Mouse (Mus musculus): ENCODE measurements around the gene Evx2. TPM values are rescaled to one million over a fixed set of nuclear protein-coding genes. Genes with fewer than 3 reads are reported as not detected.

Evx2 gene
- polyA plus RNA-seq, 2 experiments from 2014 or later, result not detected

DNA sequence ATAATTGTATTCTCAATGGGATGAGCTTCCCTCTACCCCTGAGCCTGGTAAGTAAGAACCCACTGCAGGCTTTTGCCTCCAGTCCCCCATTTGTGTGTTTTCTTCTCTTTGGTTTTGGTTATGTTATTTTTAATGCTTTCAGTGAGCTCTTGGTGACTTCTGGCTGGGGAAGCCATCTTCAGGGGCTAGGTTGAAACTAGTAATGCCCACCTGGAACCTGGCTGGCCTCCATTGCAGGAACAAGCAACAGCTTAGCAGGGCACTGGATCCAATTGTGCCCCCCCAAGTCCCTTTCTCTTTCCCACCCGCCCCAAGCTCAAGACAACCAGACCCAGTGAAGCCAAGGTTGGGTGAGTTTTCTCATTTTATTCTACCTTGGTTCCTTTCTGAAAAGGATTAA lies 36.0 kb upstream of the Evx2 start:
- ATAC-seq, result no peak

DNA sequence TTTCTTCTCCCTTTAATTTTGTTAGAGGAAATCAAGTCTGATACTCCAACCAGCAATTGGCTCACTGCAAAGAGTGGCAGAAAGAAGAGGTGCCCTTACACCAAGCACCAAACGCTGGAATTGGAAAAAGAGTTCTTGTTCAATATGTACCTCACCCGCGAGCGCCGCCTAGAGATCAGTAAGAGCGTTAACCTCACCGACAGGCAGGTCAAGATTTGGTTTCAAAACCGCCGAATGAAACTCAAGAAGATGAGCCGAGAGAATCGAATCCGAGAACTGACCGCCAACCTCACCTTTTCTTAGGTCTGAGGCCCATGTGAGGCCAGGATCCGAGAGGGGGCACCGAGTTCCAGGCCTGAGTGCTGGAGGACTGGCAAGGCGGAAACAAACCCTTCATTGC lies 34.7 kb upstream of the Evx2 start:
- ATAC-seq, result no peak

DNA sequence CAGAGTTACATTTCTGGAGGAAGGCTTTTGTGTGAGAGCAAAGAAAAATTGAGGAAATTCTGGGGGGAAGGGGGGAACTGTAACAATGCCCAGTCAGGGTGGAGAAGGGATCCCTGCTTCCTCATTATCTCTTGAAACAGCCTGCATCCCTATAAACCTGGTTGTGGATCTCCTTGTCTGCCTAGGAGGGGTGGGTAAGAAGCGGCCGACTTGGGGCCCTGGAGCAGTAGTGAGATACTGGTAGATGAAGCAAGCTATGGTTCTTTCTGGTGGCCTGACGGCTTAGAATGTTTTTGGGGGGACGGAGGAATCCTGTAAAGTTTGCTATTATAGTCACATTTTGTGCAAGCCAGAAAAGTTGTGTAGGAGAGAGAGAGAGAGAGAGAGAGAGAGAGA lies 34.1 kb upstream of the Evx2 start:
- ATAC-seq, result no peak

DNA sequence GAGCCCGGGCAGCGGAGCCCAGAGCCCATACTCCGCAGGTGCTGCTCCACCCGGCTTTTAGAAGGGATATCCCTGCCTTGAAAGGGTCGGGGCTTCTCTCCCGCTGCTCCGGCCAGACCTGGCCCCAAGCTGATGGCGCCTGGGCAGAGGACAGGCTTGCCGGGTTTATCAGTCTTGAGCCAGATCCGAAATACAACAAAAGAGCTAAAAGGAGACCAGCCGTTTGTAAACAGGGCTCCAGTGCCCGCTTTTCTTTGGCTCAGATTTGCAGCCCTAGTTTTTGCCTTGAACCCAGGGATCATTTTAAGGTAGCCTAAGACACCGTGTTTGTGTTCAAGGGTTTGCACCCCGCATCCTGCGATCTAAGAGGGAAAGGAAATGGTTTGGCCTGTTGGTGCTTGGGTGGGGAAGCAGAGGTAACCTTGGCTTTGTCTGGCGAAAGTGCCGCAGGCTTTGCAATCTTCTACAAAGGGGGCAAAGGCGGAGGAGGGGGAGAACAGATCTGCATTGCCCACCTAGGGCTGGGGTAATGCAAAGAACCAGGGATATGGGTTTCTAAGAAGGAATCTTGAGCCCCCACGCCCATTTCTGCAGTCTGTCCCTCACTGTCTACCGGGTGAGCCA lies 33.6 kb upstream of the Evx2 start:
- no peak for ATAC-seq

DNA sequence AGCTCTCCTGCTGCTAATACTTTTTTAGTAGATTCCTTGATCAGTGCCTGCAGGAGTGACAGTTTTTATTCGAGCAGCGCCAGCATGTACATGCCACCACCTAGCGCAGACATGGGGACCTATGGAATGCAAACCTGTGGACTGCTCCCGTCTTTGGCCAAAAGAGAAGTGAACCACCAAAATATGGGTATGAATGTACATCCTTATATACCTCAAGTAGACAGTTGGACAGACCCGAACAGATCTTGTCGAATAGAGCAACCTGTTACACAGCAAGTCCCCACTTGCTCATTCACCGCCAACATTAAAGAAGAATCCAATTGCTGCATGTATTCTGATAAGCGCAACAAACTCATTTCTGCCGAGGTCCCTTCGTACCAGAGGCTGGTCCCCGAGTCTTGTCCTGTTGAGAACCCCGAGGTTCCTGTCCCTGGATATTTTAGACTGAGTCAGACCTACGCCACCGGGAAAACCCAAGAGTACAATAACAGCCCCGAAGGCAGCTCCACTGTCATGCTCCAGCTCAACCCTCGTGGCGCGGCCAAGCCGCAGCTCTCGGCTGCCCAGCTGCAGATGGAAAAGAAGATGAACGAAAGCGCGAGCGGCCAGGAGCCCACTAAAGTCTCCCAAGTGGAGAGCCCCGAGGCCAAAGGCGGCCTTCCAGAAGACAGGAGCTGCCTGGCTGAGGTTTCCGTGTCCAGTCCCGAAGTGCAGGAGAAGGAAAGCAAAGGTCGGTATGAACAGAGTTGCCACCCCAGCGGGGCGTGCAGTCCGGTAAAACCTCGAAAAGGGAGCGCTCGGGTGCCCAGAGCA lies 32.8 kb upstream of the Evx2 start:
- ATAC-seq, result no peak

DNA sequence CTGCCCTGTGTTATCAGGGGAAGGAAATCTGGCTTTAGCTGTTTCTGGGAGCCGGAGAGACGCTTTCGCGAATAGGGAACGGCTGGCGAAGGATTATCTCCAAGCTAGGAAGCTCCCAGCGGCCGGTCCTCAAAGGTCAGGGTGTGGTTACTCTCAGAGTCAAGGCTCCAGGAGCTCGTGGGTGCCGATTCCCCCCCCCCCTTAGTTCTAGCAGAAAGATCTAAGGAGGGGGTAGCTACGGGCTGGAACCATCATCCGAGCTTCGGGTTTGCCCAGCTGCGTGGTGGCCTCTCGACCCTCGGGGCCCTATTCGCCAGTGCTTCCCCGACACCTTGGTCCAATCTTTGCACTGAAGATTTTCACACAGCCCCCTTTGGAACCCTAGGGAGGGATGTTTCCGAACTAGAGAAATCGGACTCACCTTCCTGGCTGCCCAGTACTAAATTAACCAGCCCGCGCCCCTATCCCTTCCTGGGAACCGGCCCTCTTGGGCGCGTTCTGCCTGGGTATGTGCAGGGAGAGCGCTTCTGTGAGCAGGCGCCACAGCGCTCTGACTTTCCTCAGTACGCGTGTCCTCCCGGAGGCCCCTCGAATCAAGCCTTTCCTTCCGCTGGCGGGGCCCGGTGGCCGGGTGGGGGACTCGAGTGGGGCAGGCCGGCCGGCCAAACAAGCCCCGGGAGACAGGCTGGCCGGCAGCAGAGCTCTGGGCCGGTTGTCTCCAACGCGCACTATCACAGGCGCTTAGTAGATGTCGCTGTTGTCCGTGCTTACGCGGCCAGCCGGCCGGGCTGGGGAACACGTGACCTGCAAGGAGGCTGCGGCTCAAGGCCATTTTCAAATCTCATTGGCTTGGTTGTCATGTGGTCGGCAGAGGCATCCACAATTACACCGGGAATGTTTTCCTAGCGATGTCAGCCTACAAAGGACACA lies 31.9 kb upstream of the Evx2 start, which contains the start of gene Hoxd10:
Gene Hoxd10 (plus strand): TSS at position 903 of the 930 bp plus-strand sequence.
- ATAC-seq, result no peak

DNA sequence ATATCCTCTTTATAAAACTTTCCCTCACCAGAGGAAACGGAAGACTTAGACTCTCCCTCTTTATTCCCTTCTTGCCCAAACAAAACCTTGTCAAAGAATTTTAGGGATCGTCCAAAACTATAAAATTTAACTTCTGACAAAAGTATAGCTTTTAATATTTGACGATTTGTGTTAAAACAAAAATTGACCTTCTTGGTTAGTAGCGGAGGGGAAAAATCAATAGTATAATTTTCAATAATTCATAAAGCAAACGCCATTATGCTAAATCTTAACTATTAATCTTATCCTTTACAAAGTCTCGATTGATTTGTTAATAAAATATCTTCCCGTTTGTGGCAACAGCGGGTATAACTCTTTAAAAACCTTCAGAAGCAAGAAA lies 31.0 kb upstream of the Evx2 start:
- no peak for ATAC-seq

DNA sequence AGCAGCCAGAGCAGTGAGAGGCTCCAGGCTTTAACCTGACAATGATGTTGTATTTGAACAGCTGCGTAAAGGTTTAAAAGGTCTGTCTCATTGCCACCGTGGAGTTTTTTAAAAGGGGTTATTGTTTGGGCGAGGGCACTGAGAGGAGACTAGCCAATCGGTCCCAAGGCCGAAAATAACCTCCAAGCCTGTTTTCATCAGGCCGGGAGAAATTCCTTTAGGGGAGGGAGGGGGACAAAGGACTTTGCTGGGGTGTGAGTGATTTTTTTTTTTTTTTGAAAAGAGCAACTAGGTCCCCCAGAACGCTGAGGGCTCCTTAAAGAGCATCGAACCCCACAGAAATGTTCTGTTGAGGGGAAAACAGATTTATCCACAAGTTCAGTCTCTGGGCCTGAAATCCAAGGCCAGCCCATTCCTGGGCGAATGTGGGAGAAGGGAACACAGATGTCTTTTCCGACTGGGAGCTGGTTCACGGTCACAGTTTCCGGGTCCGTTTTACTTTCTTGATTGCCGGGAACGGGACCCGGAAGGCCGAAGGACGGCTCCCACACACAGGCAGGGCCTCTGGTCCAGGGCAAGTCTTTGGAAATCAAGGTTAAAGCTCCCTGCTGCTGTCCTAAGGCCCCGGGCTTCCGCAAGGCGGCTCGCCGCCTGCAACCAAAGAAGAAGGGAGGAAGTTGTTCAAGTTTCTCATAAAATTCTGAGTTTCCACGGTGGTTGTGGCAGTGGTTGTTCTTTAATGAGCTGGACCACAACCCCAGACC lies 30.4 kb upstream of the Evx2 start:
- no peak for ATAC-seq

DNA sequence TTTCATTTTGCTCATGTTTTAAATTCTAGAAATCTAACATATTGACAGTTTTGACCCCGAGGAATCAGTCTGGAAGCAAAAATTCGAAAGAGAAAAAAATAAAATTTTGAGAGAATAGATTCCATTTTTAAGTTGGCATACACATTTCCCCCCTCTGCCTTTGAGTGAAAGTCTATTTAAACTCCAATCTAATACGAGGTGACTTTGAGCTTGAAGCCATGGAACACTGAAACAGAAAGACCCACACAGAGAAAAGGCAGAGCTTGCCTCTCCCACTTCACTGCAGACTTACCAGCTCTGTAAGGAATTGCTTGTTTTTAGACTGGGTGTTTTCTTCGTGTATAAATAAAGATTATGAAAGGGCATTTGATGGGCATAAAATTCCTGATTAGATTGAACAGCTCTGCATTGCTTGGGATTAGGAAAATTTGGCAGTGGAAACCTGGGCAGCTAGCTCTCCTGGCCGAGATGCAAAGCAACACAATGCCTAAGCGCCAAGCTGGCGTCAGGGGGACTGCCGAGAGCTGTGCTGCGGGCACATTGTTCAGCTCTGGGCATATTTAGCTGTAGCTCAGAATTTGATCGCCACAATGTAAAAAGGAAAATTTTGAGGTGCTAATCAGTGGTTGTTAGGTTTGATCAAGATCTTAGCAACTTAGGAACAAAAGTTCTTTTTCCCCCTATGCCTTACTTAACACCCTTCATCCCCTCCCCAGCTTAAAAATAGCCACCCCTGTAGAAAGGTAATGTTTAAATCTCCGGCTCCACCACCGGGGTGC lies 29.6 kb upstream of the Evx2 start:
- no peak for ATAC-seq

DNA sequence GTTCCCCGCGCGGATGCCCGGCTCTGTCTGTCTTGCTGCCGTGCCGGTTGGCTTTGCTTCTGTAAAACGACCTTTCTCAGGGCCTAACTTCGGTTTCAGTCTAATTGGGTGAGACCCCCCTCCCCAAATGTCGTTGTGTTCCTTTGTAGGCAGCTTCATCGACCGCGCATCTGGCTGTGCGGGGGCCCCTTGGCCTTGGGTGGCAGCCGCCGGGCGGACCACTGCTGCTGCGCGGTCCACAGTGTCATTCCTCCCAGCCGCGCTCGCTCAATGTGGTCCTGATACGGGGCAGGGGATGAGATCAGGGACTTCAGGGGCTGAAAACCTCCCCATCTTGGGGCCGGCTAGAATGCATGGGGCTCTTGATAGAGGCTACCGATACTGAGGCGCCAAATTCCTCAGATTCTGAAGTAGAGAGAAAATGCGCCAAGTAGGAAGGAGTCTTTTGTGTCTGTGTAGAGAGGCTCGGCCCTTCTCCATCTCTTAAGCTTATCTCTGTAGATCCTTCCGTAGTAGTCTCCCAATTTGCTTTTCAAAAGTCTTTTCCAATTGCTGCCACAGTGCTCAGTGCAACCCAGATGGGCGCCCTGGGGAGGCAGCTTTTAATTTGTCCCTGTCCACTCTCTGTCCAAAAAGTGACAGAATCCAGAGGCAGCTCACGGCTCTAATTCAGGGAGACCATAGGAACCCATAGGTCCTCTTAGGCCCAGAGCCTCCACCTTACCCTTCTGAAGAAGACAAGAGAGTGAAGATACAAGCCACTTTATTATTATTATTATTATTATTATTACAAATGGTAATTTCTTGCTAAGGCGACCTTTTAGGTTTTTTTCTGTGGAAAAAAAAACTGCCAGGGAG lies 28.6 kb upstream of the Evx2 start:
- ATAC-seq, result no peak

DNA sequence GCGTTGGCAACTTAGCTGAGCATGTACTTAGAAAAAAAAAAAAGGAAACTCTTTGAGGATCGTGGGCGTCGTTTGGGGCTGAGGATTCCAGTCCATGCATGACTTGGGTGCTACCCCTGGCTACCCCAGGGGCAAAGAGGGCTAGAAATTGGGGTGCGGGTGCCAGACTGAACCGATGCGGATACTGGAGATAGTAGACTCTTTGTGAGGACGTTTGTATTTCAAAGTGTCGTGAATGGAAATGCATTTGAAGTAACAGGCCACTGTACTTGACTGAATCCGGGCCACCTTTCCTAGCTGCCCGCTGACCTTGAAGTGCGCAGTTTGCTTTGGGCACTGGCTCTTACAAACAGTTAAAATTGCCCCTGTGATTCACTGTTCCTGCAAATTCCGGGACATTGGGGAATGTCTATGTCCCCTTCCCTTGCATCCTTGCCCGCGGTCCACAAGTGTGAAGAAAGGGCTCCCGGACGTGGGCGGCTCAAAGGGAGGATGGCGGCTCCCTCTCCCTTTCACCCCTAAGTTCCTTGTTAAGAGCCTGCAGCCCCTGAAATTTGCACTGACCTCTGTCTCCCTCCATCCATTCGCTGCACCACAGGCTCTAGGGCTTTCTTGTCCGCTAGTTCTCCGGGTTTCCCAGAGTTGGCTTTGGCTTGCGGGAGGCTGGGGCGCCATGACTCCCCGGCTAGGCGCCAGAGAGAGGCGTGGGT lies 27.8 kb upstream of the Evx2 start:
- no peak for ATAC-seq

DNA sequence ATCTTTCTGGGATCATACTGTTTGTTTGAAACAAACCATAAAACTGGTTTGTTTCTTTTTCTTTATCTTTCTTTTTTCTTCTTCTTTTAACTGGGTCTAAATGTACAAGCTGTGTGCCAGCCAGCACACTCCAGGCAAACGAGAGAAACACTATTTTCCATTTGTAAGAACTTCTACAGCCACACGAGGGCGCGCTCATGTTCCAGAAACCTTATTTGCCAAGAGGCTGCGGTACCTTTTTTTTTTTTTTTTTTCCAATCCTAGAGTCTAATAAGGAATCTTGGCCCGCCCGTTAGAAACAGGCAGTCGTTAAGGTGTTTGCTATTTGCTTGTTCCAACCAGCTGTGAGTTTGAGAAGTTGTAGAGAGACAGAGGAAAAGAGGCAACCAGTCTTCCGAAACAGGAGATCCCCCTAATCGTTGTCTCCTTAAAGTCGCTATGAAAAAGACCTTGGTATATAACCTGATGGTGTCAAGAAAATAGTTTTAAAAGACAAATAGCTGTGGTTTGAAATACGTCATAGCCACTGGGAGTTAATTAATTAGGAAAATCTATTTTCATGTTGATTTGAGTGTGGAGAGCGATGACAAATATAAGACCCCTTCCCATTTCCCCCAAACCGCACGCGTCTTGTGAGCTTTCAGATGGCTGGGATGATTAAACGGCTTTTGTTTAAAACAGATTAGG lies 27.1 kb upstream of the Evx2 start:
- ATAC-seq, result no peak

DNA sequence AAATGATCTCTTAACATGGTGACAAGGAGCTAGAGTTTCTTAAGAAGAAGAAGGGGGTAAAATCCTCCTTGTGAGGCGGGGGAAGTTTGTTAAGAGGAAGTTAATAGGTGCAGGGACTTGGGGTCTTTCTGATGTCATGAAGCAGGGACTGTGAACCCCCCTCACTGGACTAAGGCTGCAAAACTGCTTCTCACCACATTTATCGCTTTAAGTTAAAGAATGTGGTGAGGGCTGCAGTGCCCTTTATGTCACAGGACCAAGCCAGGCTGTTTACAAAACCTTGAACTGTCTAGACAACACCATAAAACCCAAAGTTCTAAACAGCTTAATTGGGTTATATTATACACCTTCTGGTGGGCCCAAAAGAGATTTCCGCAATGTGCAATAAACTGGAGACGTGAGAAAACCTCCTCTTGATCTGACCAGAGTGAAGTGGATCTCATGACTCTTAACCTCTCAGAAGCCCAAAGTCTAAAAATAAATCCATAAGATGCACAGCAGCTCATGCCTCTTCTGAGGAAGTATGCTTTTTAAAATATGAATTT lies 25.8 kb upstream of the Evx2 start:
- ATAC-seq, result no peak

DNA sequence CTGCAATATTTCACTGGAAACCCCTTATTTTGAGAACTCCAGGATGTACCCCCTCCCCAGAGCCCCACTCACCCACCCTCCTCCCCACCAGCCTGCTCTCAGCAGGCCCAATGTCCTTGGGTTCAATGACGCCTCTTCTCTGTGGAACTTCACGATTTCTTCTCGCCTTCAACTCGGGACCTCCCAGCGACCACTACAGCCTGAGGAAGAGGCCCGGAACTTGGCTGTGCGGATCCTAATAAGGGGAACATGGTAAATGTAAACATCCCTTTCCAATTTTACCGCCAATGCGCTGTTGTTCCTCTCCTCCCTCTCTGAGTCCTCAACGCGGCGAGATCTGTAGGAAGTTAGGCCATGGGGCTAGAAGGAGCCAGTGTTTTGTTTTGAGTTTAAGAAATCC lies 24.7 kb upstream of the Evx2 start:
- no peak for ATAC-seq

DNA sequence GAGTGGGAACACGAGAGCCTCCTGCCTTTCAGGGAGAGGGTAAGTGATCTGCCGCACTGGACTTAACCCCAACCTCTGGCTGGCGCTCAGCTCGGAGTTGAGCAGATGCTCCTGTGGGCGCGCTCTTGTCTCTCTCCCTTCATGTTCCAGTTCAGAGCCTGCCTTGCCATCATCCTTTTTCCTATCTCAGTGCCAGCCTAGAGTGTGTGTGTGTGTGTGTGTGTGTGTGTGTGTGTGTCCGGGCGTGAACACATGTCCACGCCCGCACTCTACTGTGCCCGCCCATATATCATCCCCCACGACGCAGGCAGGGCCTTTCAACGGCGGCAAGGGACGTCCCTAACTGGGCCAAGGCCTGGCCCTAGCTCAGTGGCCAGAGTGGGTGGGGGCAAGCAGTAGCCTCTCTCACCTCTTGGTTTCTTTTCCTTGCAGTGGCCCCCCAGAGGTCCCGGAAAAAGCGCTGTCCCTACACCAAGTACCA lies 24.2 kb upstream of the Evx2 start:
- no peak for ATAC-seq

DNA sequence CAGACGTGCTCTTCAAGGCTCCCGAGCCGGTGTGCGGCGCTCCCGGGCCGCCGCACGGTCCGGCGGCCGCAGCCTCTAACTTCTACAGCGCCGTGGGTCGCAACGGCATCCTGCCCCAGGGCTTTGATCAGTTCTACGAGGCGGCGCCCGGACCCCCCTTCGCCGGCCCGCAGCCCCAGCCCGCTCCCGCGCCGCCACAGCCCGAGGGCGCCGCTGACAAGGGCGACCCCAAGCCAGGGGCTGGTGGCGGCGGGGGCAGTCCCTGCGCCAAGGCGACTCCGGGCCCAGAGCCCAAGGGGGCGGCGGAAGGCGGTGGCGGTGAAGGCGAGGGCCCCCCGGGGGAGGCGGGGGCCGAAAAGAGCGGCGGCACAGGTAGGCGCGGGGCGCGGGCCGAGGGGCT lies 23.4 kb upstream of the Evx2 start:
- no peak for ATAC-seq

DNA sequence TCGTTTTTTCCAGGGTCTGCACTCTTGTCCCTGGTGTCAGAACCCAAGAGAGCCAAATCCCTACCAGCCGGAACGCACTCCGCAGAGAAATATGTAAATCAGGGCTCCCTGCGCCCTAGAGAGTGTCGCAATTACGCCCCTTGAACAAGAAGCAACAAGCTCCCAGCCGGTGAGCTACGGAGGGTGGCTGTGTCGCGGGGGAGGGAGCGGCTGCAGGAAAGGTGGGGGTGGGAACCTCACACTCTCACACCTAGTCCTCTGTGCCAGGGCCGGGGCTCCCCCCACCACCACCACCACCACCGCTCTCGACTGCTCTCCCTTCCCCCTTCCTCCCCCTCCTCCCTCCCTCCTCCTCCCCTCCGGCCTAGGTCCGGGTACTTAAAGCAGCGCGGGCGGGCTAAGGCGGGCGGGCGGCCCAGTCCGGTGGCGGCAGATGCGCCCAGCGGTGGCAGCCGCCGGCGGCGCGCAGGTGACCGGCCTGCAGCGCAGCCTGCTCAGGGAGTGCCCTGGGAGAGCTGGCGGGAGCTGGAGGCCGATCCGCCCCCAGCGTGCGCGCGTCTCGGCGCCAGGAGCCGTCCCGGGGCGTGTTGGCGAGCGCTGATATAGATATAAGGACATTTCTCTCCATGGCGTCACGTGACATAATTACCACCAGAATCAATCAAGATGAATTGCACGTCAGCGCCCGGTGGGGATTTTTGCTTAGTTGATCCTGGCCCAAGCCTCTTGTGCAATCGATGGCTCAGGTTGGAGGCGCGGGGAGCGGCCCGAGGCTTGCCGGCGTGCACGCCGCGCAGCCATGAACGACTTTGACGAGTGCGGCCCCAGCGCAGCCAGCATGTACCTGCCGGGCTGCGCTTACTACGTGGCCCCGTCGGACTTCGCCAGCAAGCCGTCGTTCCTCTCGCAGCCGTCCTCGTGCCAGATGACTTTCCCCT lies 22.5 kb upstream of the Evx2 start:
- ATAC-seq, result no peak
